Mouse (Mus musculus): ENCODE data around the gene Cotl1. TPM values are rescaled to one million over a fixed set of nuclear protein-coding genes. Genes with fewer than 3 reads are reported as not detected.

The Cotl1 gene
- total RNA-seq, 2 experiments from 2014 or later: 138 to 139 TPM

DNA sequence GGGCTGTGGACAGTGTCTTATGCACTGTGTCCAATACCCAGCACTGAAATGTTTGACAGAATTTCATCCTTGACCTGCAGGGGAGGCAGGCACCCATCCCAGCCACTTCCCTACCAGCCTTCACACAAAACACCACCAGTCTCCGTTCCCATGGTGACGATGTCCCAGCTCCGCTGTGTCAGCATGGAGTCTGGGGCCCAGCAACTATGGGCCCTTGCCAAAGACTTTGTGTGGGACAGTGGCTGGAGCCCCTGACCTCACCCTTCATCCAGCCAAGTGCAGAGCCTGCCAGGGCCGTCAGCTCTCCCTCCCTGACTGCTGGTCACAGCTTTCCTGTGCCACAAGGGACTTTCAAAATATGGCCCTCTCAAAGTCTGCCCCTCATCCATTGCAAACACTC lies 16.2 kb downstream of the Cotl1 start:
- TF ChIP-seq CTCF (conservative IDR thresholded peaks at IDR 0.05): peak; percentile 16
- H3K27ac ChIP-seq: peak overlapping the region; percentile 59; the same call in 1 of the 2 replicates
- peak in 1 of 2 experiments; percentile 76 for DNase-seq (ENCODE audit: low spot score in 2 of 2)
- no peak overlapping the region for H3K4me3 ChIP-seq

DNA sequence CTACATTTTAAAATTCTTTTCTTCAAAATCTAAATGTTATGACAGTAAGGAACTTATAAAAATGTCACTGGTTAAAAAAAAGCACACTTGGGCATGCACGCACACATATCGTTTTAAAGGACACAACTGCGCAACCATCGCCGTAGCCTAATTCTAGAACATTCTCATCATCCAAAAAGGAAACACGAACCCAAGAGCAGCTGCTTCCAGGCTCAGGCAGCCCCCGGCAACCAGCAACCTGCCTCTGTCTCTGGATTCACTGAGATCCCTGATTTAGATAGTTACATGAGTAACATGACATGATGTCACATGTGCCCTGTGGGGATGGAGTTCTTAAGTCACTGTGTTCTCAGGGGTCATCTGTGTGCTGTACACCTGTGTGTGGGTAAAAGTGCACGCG lies 17.1 kb downstream of the Cotl1 start:
- no peak for DNase-seq (ENCODE audit: low spot score in 2 of 2)
- Histone ChIP-seq H3K27ac (peak overlapping the region; percentile 59; the same call in 1 of the 2 replicates), H3K4me3 (no peak overlapping the region)
- TF ChIP-seq CTCF (conservative IDR thresholded peaks at IDR 0.05): no peak

DNA sequence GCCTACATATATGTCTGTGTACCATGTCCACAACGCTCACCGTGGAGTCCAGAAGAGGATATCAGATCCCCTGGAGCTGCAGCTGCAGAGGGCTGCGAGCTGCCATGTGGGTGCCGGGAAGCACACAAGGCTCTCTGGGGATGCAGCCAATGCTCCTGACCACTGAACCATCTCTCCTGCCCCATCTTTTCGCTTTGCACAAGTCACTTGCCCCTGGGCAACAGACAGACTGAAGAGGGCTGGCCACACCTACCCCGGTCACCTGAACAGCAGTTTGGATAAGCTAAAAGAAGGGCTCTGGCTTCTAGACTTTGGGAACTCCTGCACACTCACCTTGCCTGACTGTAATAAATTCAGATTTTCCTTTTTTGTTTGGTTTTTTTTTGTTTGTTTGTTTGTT lies 18.7 kb downstream of the Cotl1 start:
- TF ChIP-seq CTCF (conservative IDR thresholded peaks at IDR 0.05): no peak
- no peak overlapping the region for H3K4me3 ChIP-seq
- no peak for DNase-seq (ENCODE audit: low spot score in 2 of 2)
- H3K27ac ChIP-seq: no peak overlapping the region

DNA sequence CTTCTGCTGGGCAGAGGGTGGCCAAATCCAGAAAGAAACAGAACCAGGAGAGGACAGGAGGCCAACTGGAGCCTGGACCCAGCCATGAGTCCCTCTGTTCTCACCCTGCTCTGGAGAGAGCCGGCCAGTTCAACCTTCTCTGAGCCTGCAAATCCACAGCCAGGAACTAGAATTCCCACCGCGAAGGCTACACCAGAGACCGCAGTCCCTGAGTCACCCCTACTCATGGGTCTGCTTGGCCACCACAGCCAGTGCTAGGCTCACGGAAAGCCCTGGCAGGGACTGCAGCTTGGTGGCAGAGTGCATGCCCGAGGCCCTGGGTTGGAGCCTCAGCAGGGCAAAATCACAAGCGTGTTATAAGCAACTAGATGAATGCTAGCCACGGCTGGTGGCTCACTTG lies 20.4 kb downstream of the Cotl1 start:
- no peak overlapping the region for H3K4me3 ChIP-seq
- TF ChIP-seq CTCF (conservative IDR thresholded peaks at IDR 0.05): no peak
- H3K27ac ChIP-seq: no peak overlapping the region
- no peak for DNase-seq (ENCODE audit: low spot score in 2 of 2)

DNA sequence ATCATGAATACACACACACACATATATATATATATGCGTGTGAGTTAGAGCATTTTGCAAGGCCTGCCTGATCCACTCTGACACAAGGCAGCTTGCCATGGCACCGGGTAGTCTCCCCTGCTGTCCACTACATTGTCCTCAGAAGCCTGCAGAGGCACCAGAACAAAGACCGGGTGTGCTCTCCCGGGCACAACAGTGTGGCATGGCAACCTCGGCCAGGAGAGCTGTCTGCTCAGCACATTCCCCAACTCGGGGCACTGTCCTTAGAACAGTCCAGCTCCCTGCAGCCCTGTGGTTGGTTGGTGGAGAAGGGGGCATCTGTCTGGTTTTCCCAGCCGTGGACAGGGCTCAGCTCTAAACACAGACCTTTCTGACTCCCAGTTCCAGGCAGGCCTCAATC lies 21.0 kb downstream of the Cotl1 start:
- Histone ChIP-seq H3K27ac (no peak overlapping the region), H3K4me3 (no peak overlapping the region)
- TF ChIP-seq CTCF (conservative IDR thresholded peaks at IDR 0.05): no peak
- no peak for DNase-seq (ENCODE audit: low spot score in 2 of 2)

DNA sequence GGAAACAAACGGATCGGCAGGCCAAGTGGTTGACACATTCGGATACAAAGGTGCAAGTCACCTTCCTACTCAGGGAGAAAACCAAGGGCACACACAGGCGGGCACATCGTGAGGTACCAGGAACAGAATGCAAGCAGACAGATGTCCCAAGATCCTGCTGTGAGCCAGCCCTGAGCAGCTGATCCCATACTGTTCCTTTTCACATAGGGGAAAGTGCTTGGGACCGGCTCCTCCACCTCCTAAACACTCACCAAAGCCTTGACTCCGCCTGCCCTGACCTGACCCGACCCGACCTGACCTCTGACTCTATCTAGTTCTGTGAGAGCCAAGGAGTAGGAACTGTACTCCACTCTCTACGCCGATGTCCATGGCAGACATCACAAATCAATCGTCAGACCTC lies 22.9 kb downstream of the Cotl1 start:
- DNase-seq (ENCODE audit: low spot score in 2 of 2): no peak
- peak overlapping the region; percentile 61; the same call in 1 of the 2 replicates for H3K27ac ChIP-seq
- no peak overlapping the region for H3K4me3 ChIP-seq
- no peak for TF ChIP-seq CTCF (conservative IDR thresholded peaks at IDR 0.05)

DNA sequence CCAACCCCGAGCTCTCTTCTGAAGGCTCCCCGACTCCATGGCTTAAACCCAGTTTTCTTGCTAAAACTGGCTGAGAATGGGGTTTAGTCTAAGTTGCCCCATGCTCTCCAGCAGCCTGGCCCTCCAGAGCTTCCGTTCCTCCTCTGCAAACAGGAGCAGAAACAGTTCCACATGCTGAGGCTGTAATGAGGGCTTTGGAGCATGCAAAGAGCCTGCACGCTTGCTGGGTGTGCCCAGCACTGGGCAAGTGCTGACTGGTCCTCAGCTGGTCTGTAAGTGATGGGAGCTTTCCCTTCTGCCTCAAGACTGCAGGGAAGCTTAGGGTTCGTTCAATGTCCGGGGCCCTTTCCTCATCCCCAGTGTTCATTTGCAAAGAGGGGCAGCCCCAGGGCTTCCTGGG lies 24.1 kb downstream of the Cotl1 start:
- Histone ChIP-seq H3K27ac (no peak overlapping the region), H3K4me3 (no peak overlapping the region)
- no peak for DNase-seq (ENCODE audit: low spot score in 2 of 2)
- TF ChIP-seq CTCF (conservative IDR thresholded peaks at IDR 0.05): no peak

DNA sequence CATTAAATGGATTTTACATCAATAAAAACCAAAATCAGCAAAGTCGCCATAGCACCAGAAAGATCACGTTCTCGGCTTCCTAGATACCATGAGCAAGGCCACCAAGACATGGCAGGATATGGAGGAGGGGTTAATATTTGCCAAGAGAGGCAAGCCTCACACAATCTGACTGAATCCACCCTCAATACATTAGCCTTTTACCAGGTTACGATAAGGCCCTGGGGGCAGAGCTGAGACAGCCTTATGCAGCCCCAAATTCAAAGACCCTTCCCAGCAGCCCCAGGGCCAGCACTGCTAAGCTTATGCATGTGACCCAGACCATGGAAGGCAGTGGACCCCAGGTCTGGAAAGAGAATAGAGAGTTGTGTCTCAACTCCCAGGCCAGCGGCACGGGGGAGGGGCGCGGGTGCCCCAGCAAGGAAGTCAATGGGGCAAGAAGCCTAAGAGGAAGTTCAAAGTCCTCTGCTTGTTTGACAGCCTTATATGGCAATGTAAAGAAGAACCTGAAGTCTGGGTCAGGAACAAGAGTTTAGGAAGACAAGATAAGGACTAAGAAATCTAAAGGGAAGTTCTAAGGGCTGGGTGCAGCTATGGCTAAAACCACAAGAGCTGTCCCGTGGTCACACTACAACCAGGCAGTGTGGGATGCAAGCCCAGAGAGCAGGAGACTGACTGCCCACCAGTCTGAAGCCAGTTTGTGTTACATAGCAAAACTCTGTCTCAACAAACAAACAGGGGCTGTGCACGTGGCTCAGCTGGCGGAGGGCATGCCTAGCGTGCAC lies 27.5 kb downstream of the Cotl1 start:
- TF ChIP-seq CTCF (conservative IDR thresholded peaks at IDR 0.05): no peak
- DNase-seq (ENCODE audit: low spot score in 2 of 2): no peak
- no peak overlapping the region for H3K4me3 ChIP-seq
- H3K27ac ChIP-seq: peak overlapping the region; percentile 71; the same call in 1 of the 2 replicates

DNA sequence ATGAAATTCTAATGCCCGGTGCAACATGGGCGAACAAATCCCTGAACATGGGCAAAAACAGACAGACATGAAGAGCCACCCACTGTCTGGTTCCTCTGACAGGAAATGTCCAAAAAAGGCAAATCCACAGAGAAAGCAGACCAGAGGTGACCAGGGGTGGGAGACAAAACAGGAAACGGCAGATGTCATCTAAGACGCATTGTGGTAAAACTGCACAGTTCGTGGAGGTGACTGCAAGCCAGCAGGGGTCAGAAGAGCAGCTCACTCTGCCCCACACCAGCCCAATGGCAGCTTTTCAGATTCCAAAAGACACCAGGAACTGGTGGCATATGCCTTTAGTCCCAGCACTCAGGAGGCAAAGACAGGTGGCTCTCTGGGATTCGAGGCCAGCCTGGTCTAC lies 28.4 kb downstream of the Cotl1 start:
- no peak for DNase-seq (ENCODE audit: low spot score in 2 of 2)
- H3K27ac ChIP-seq: peak overlapping the region; percentile 71
- TF ChIP-seq CTCF (conservative IDR thresholded peaks at IDR 0.05): peak; percentile 29
- no peak overlapping the region for H3K4me3 ChIP-seq

DNA sequence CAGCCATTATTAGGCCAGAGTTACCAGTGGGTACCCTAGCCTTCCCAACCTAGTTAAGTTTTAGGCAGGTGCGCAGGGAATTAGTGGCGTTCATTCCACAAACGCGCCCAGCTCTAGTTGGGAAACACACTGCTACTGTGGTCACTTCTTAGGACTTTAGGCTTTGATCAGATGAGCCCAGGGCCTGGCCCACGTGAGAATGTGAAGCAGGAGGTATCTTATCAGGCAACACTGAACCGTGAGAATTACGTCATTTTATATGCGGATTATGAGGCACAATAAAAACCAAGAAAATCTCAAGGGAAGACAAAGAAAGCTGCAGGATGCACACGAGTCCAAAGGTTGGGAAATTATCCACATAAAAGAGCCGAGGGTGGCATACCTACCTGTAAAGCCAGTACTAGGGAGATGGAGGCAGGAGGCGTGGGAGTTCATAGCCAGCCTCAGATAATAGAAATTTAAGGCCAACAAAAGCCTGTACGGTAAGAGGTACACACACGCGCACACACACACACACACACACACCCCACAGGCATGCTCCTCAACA lies 29.3 kb downstream of the Cotl1 start:
- Histone ChIP-seq H3K4me3 (no peak overlapping the region), H3K27ac (peak overlapping the region; percentile 76; the same call in 1 of the 2 replicates)
- no peak for DNase-seq (ENCODE audit: low spot score in 2 of 2)
- TF ChIP-seq CTCF (conservative IDR thresholded peaks at IDR 0.05): no peak

DNA sequence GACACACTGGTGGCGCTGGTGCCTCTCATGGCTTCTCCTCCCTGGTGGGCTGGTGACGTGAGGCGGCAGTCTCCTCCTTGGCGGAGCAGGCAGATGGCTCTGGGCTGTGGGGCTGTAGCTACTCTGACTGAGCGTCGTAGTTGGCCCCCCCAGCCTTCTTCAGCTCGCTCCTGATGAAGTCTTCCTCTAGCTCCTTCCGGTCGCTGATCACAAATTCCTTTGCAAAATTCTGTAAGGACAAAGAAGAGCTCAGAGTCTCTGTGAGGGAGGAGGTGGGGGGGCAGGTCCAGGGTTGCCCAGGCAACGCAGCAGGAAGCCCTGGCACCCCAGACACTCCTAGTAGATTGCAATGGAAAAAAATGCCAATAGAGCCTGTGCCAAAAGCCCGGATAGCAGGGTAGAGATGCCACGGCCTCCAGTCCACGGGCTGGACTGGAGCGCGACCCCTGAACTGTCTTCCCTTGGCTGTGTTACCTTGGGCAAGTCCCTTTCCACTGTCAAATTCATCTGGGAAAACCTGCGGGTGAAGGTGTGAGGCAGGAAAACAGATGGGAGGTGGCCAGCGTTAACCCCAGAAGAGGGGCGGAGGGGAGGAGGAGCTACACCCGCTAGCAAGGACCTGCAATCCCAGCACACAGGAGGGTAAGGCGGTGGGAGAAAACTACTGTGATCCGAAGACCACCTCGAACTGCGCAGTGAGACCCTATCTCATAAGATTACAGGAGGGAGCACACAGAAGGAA lies 30.0 kb downstream of the Cotl1 start:
- H3K4me3 ChIP-seq: no peak overlapping the region
- H3K27ac ChIP-seq: peak overlapping the region; percentile 76
- peak in 1 of 2 experiments; percentile 60 for DNase-seq (ENCODE audit: low spot score in 2 of 2)
- no peak for TF ChIP-seq CTCF (conservative IDR thresholded peaks at IDR 0.05)

DNA sequence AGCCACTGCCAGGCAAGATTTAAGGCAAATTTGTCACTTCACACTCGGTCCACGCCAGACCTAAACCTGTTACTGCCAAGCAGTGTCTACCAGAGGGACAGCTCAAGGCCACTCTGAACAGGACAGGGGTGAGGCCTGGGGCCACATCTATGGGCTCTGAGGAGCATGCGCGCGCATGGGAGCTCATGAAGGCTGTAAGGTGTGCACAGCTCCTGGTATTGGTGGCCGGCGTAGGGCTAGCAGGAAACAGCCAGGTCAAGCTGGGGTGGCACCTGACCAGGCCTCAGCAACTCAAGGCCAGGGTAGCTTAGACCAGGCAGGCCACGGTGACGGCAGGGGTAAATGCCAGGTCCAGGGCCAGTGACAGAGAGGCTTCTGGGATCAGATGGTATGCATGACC lies 30.7 kb downstream of the Cotl1 start:
- Histone ChIP-seq H3K4me3 (no peak overlapping the region), H3K27ac (peak overlapping the region; percentile 76)
- DNase-seq (ENCODE audit: low spot score in 2 of 2): no peak
- no peak for TF ChIP-seq CTCF (conservative IDR thresholded peaks at IDR 0.05)

DNA sequence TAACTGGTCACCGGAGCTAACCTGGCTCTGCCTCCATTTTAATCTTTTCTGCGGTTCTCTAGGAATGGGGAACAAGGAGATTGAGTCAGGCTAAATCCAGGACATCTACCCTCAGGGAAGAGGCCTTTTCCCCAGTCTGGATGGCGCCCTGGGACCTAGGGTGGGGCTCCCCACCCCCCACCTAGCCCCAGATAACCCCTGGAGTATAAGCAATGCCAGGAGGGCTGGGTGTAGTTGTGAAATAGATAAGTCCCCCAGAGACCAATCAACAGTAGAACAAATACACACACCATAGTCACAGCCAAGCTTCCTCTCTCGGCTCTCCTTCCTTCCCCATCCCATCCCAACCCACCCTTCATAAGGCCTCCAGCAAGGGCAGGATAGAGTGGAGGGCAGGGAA lies 32.7 kb downstream of the Cotl1 start:
- H3K4me3 ChIP-seq: no peak overlapping the region
- no peak for TF ChIP-seq CTCF (conservative IDR thresholded peaks at IDR 0.05)
- no peak overlapping the region; the same call in 1 of the 2 replicates for H3K27ac ChIP-seq
- DNase-seq (ENCODE audit: low spot score in 2 of 2): no peak

Measured in layer of hippocampus, adult 2 months (tissue).